Mouse (Mus musculus): Measurements from ENCODE around the gene Gm9964.

DNA sequence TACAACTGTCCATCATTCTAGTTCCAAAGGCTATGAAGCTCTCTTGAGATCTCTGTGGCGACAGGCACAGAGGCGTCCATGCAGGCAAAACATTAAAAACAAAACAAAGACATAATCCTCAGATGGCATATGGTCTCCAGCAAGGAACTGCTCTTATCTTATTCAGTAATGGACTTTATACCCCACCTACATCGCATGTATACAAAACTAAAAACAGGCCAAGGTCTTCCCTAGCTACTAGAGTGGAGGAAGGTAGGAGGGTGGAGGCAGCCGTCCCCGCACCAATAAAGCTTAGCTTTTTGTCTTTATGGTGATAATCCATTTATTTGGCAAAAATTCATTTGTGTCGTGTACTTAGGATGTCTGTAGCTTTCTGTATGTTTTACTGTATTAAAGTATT, 6.4 kb upstream of the Gm9964 start:
- TF ChIP-seq CTCF (conservative IDR thresholded peaks at IDR 0.05; ENCODE audit: insufficient read depth, insufficient read length, low read depth, low read length) (no peak), POLR2A (IDR thresholded peaks at IDR 0.05; ENCODE audit: low read depth, low read length) (no peak)
